Mouse (Mus musculus) forebrain, embryonic 16.5 days (tissue): ENCODE measurements around the gene Ube2ql1. TPM values are rescaled to one million over a fixed set of nuclear protein-coding genes. Genes with fewer than 3 reads are reported as not detected.

Experiments used
- ATAC-seq: fragments of 200-750 bp; cut with Nextera tagmentation; 2 replicates; pipeline ENCODE4 v1.8.0; 2017; ENCODE audit warnings: mild to moderate bottlenecking, moderate library complexity
- H3K27ac ChIP-seq: fragments of 300-500 bp; sonication (generic); 2 replicates; pipeline ENCODE4 v1.5.1; 2014; ENCODE audit warnings: low read length, control low read depth
- H3K27me3 ChIP-seq: fragments of 300-500 bp; sonication (generic); replicated peaks from 2 replicates; pipeline ENCODE4 v1.6.1; 2014; ENCODE audit warnings: low read length; ENCODE audit not compliant: control insufficient read depth, insufficient read depth
- H3K36me3 ChIP-seq: fragments of 300-500 bp; sonication (generic); 2 replicates; pipeline ENCODE4 v1.6.1; 2014; ENCODE audit not compliant: control insufficient read depth, insufficient read depth
- H3K4me1 ChIP-seq: fragments of 300-500 bp; sonication (generic); replicated peaks from 2 replicates; pipeline ENCODE4 v1.6.1; 2014; ENCODE audit warnings: low read length; ENCODE audit not compliant: control insufficient read depth, insufficient read depth
- H3K4me2 ChIP-seq: fragments of 300-500 bp; sonication (generic); 2 replicates; pipeline ENCODE4 v1.6.1; 2014; ENCODE audit warnings: mild to moderate bottlenecking, low read length, control low read depth
- H3K4me3 ChIP-seq: fragments of 300-500 bp; sonication (generic); replicated peaks from 2 replicates; pipeline ENCODE4 v1.5.1; 2014; ENCODE audit warnings: mild to moderate bottlenecking, low read length, control low read depth
- H3K9ac ChIP-seq: fragments of 300-500 bp; sonication (generic); replicated peaks from 2 replicates; pipeline ENCODE4 v1.6.1; 2014; ENCODE audit warnings: low read depth, low read length, control low read depth
- H3K9me3 ChIP-seq: fragments of 300-500 bp; sonication (generic); 2 replicates; pipeline ENCODE4 v1.6.1; 2016; ENCODE audit warnings: low read length; ENCODE audit not compliant: control insufficient read depth
- WGBS: fragments of 180-500 bp; shearing (Covaris S2); extraction: QIAGEN DNeasy Blood & Tissue Kit; methylation state at CpG from one replicate; pipeline ENCODE4 v1.1.7; 2014; 5-methylcytosine and 5-hydroxymethylcytosine counted together
- polyA plus RNA-seq: library from polyadenylated mRNA; unstranded; fragments of >200 nt; fragmentation: Nextera tagmentation; extraction: Ambion mirVana; gene quantifications from 2 replicates; pipeline ENCODE4 v1.2.1, GENCODE M21; 2015

The Ube2ql1 gene
- polyA plus RNA-seq, 1 experiment from 2014 or later, result 26.4 TPM

DNA sequence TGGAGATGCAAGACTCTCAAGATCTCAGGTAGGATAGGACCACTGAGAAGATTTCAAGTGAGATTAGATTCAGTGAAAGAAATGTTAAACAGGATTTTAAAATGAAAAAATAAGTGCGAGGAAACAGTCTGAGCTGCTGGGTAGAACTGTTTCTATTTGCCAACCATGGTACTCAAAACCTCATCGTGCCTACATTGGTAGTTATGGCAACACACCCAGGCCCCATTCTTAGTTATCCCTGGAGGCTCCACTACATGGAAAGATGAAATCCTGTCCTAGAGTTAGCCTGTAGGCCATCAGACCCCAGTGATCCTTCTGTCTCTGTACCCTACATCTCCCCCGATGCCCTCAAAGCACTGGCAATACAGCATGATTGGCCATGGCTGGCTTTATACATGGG is 14.3 kb downstream of the Ube2ql1 start:
- peaks cover 18% of the 10 kb centered on the region for H3K4me1 ChIP-seq
- no peak for ATAC-seq
- H3K4me3 ChIP-seq, result no peak overlapping the region
- H3K9me3 ChIP-seq, result no peaks in the 10 kb centered on the region
- no peak overlapping the region for H3K4me2 ChIP-seq
- H3K27me3 ChIP-seq, result no peaks in the 10 kb centered on the region
- no peak overlapping the region for H3K9ac ChIP-seq
- H3K27ac ChIP-seq, result no peak overlapping the region
- peaks cover 15% of the 10 kb centered on the region for H3K36me3 ChIP-seq
- WGBS, result 84% methylated on average over 3 of the region's 3 CpGs

DNA sequence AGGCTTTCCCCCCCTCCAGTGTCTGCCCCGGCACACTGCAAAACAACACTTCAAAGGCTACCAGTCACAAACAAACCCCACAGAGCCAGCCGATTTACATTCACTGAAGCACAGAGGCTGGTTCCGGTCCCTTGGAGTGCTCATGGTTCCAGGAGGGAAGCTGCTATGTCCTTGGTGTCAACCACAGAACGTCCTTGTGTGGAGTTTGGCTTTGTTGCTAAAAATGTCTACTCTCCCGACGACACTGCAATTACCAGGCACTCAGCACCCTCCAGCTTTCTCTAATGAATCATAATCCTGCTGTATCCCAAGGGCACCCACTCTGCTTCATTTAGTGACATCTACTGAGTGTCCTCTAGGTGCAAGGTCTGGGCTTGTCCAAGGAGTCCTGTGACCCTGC is 18.5 kb downstream of the Ube2ql1 start:
- Histone ChIP-seq H3K27ac (no peak overlapping the region), H3K4me1 (peaks cover 23% of the 10 kb centered on the region), H3K36me3 (no peaks in the 10 kb centered on the region), H3K4me3 (no peak overlapping the region), H3K27me3 (no peaks in the 10 kb centered on the region), H3K9ac (no peak overlapping the region), H3K9me3 (no peaks in the 10 kb centered on the region), H3K4me2 (no peak overlapping the region)
- no peak for ATAC-seq
- 15% methylated on average over 6 of the region's 6 CpGs for WGBS

DNA sequence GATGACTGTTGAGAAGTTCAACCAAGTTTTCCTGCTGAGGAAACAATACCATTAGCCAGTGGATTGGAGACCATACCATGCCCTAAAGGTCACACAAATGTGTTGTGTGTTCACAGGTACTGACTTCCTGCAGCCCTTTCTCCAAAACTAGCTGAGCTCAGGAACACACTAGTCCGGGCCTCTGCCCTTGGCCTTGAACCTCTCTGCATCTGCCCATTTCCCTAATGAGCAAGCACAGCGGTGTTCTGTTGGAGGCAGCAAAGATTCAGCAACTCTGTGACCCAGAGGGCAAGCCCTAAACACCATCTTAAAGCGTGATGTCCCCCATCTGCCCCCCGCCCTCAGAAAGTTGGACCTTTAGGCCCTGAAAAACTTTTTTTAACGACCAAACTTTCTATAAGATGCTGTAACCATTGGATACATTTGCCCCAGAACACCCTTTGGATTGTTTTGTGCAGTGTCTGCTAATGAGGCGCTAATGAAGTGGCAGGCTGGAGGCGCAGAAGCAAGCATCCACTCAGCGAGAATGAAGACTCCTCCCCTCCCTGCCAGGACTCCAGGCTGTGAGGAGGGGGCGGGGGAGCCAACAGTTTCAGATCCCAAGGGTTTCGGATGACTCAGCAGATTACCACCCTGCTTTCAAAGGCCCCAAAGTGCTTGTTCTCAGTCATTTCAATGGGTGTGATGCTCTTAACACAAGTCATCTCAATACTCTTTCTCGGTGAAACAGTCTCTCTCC is 21.7 kb downstream of the Ube2ql1 start:
- H3K27me3 ChIP-seq, result no peaks in the 10 kb centered on the region
- peaks cover 35% of the 10 kb centered on the region for H3K4me1 ChIP-seq
- H3K27ac ChIP-seq, result no peak overlapping the region
- no peaks in the 10 kb centered on the region for H3K36me3 ChIP-seq
- peak; percentile 85 for ATAC-seq
- H3K9ac ChIP-seq, result no peak overlapping the region
- H3K4me3 ChIP-seq, result no peak overlapping the region
- no peaks in the 10 kb centered on the region for H3K9me3 ChIP-seq
- H3K4me2 ChIP-seq, result no peak overlapping the region
- WGBS, result 4% methylated on average over 11 of the region's 11 CpGs

DNA sequence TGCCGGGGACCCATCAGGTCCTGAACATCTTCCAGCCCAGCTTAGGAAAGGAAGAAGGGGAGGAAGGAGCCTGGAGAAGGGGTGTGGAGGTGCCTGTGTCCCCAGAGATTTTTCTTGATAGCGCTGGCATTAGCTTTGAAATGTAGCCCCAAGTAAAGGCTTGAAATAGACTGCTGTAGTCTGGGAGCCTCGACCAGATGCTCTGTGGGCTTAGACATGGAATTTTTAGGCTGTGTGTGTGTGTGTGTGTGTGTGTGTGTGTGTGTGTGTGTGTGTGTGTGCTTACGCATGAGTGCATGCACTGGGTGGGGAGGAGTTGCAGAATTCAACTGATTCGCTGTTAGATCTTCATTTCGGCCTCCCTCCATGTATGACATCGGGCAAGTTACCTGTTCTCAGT is 31.5 kb downstream of the Ube2ql1 start:
- no peaks in the 10 kb centered on the region for H3K9me3 ChIP-seq
- H3K36me3 ChIP-seq, result peaks cover 4% of the 10 kb centered on the region
- H3K4me3 ChIP-seq, result no peak overlapping the region
- no peak for ATAC-seq
- no peak overlapping the region for H3K27ac ChIP-seq
- WGBS, result 89% methylated on average over 7 of the region's 7 CpGs
- 0 out of 2 replicates have a peak, but pooled peaks cover 1% of the 10 kb centered on the region for H3K4me1 ChIP-seq
- no peak overlapping the region for H3K9ac ChIP-seq
- no peaks in the 10 kb centered on the region for H3K27me3 ChIP-seq
- H3K4me2 ChIP-seq, result no peak overlapping the region

DNA sequence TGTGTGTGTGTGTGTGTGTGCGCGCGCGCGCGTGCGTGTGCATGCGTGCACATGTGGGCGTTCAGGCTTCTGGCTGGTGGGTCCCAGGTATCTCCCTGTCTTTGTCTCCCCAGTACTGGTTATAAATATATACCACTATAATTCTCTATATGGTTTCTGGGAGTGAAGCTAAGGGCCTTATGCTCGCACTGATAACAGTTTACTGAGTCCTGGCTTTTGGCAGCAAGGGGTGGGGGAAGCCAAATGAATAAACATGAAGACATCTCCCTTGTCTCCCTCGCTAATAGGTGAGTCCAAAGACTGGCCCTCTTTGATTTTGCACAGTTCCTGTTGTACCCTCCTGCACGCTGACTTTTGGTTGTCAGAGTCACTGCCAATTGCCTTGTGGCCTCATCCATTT is 32.2 kb downstream of the Ube2ql1 start:
- Histone ChIP-seq H3K4me3 (no peak overlapping the region), H3K36me3 (peaks cover 4% of the 10 kb centered on the region), H3K9me3 (no peaks in the 10 kb centered on the region), H3K4me1 (no peaks in the 10 kb centered on the region), H3K27me3 (no peaks in the 10 kb centered on the region), H3K27ac (no peak overlapping the region), H3K9ac (no peak overlapping the region), H3K4me2 (no peak overlapping the region)
- ATAC-seq, result no peak
- 93% methylated on average over 12 of the region's 12 CpGs for WGBS

DNA sequence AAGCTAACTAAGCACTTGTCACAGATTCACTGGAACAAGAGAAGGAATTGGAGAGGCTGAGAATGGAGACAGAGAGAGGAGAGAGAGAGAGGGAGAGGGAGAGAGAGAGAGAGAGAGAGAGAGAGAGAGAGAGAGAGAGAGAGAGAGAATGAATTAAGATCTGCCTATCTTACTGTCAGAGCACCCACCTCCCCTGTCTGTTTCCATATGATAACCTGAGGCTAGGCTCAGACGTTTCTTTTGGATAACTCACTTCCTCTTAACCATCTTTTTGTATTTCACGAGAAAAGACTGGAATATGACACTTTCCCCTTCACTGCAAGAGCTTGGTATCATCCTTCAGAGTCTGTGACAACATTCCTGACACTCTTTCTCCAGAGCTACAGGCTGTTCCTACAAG is 32.8 kb downstream of the Ube2ql1 start:
- no peak overlapping the region for H3K4me3 ChIP-seq
- no peak overlapping the region for H3K27ac ChIP-seq
- H3K9me3 ChIP-seq, result no peaks in the 10 kb centered on the region
- no peaks in the 10 kb centered on the region for H3K4me1 ChIP-seq
- H3K27me3 ChIP-seq, result no peaks in the 10 kb centered on the region
- H3K9ac ChIP-seq, result no peak overlapping the region
- 80% methylated on average over 2 of the region's 2 CpGs for WGBS
- H3K36me3 ChIP-seq, result peaks cover 4% of the 10 kb centered on the region
- ATAC-seq, result no peak
- H3K4me2 ChIP-seq, result no peak overlapping the region

DNA sequence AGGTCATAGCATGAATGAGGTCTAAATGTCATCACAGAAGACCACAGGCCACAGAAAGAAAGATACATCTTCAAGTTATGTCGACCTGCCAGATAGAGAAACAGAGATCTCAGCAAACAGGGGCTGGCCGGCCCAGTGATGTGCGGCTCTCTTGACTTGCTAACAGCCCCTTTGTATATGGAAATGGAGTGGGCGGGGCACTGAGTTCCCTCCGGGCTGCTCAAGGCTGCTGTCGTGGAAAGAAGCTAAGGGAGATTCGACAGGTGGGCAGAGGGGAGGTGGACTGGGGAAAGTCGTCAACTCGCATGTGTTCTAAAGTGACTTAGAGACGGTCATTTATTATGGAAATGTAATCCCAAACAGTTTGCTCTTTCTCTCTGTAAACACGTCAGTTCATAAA is 36.2 kb downstream of the Ube2ql1 start:
- Histone ChIP-seq H3K4me1 (no peaks in the 10 kb centered on the region), H3K27me3 (no peaks in the 10 kb centered on the region), H3K4me2 (no peak overlapping the region), H3K4me3 (no peak overlapping the region), H3K9me3 (no peaks in the 10 kb centered on the region), H3K27ac (no peak overlapping the region), H3K36me3 (peaks cover 5% of the 10 kb centered on the region), H3K9ac (no peak overlapping the region)
- WGBS, result 28% methylated on average over 11 of the region's 11 CpGs
- no peak for ATAC-seq

DNA sequence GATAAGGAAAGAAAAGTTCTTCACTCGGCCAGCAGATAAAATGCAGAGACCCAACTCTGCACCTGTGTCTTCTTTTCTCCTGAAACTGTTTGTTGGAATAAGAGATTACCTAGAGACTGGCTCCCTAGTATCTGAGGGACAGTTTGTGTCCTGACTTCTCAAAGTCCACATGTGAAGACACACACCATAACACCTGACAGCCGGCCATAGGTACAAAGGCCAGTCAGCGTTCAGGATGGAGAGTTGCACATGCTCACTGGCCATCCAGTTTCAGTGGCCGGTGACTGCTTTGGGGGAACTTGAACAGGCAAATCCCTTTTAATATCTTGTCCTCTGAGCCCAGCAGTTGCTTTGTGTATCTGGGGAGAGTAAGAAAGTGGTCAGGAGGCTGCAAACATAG is 38.3 kb downstream of the Ube2ql1 start:
- Histone ChIP-seq H3K9me3 (no peaks in the 10 kb centered on the region), H3K4me3 (no peak overlapping the region), H3K36me3 (peaks cover 5% of the 10 kb centered on the region), H3K4me2 (no peak overlapping the region), H3K27ac (no peak overlapping the region), H3K4me1 (0 out of 2 replicates have a peak, but pooled peaks cover 2% of the 10 kb centered on the region), H3K27me3 (no peaks in the 10 kb centered on the region), H3K9ac (no peak overlapping the region)
- WGBS, result 89% methylated on average over 4 of the region's 4 CpGs
- no peak for ATAC-seq

DNA sequence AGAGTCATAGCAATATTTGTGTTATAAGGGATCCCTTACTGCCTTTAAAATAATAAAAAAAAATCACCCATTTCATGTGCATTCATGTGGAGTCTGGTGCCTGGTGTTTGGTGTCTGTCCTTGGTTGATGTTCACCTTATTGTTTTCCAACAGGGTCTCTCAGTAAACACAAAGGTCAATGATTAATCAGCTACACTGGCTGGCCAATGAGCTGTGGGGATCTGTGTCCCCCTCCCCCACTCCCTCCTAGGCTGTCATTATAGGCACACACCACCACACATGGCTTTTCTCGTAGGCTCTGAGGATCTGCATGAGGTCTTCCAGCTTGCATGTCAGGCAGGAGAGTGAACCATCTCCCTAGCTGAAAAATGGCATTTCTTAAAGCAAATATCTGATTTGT is 38.9 kb downstream of the Ube2ql1 start:
- Histone ChIP-seq H3K27me3 (no peaks in the 10 kb centered on the region), H3K27ac (no peak overlapping the region), H3K36me3 (peaks cover 5% of the 10 kb centered on the region), H3K9me3 (no peaks in the 10 kb centered on the region), H3K4me1 (0 out of 2 replicates have a peak, but pooled peaks cover 2% of the 10 kb centered on the region), H3K4me3 (no peak overlapping the region), H3K9ac (no peak overlapping the region), H3K4me2 (no peak overlapping the region)
- 44% methylated on average over 1 of the region's 1 CpGs for WGBS
- no peak for ATAC-seq
